Mouse (Mus musculus) mouse embryonic stem cell (cell line): ENCODE data around the gene Dnajc17.

Source experiments
- in situ Hi-C, 2 experiments: fragments of 300-500 bp; cut with MboI; formaldehyde crosslinking; loops; 1 replicate in 1 of 2; 3 replicates in 1 of 2; pipeline ENCODE4 v1.14.3; 2019 to 2020; ENCODE audit warnings: low sequenced_read_pairs in 2 of 2, low pct_unique_long_range_greater_than_20kb in 1 of 2, mixed read lengths in 1 of 2; ENCODE audit not compliant: unreplicated experiment in 1 of 2

Gene Dnajc17

GRCm38 (mm10) chr2:119203871-119204460, 4.6 kb downstream of the Dnajc17 start:
- in situ Hi-C loops: no loop called here

DNA sequence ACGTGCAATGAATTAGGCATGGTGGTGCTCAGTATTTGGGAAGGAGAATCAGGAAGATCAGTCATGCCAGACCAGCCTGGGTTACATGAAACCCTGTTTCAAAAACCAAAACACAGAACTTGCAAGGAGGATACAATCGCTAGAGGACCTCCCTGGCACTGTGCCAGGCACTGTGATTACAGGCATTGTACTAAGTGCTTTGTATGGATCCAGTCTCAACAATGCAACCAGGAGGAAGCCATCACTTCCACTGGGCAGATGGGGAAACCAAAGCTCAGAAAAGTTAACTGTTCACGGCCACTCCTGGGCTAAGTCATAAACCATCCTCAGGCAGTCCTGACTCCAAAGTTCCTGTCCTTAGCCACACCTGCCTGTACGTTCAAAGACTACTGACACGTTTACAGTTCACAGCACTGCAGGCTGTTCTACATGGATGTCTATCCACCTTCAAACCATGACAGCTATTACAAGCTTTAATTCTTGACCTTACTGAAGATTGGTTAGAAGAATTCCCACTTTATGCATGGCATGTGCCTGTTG, 5.6 kb downstream of the Dnajc17 start:
- in situ Hi-C loops: no loop called here

DNA sequence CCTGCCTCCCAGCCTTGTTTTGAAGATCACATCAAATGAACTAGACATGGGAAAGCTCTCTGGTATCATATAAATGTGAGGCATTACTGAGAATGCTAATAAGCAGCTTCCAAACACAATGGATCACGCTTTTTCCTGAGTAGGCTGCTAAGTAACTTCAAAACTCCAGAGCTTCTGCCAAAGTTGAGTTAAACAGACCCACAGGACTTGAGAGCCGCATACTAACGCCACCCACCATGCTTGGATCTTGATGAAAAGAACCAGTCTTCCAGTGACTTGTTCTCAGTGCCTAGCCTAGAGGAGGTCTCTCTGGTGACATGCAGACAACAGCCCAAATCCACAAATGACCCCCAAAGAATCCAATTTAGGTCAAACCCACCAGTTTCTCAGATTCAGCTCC, 9.7 kb downstream of the Dnajc17 start:
- in situ Hi-C loops: no loop called here

DNA sequence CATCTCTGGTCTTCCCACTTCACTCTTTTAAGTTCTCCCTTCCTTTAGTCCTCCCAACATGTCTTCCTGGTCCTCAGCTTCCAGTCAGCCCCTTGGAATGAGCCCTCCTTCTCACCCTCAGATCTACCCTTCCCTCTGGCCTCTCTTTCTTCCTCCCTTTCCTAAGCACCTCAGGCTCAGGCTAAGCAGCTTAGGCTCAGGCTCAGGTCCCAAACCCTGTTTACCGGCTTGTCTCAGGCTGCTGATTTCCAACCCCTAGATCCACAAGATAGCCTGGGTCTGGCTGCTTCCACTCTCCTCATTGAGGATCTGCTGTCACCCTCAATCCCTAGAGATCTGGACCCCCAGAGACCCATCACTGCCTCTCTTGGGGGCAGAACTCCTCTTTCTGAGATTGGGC, 10.5 kb downstream of the Dnajc17 start:
- in situ Hi-C loops: no loop called here

- in situ Hi-C loops: no loop called here
These were observed 11.1 kb downstream of the Dnajc17 start for GRCm38 (mm10) chr2:119197493-119197892.

DNA sequence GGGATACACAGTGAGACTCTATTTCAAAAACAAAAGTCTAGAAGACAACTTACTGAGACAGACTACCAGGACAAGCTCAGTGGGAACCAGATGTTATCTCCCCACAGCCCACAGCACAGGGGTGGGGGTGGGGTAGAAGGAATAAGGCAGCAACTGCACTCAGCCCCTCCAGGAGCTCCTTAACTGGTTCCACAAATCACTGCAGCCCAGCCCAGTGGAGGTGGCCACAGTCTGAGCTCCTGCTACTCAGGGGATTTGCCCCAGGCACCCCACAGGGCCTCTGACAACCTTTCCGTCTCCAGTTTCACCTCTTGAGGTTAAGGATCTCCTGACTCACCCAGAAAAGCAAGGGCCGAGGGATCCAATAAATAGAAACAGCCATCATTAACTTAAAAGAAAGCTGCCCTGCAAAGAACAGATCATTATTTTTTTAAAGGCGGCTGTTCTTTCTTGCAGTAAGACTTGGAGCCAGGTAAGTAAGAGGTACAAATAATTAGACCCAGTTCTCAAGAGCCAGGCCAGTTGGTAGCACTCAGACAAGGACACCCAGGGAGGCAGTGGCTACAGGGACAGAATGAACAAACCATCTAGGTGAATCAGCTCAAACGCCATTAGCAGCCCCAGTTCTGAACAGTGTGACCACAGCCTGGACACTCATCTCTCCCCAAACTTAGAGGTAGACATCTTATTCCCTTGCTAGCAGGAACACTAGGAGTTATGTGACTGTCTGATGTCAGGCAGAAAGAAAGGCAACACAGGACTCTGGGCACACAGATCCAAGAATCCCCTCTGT, 12.1 kb downstream of the Dnajc17 start:
- in situ Hi-C loops: no loop called here

GRCm38 (mm10) chr2:119194140-119194539, 14.5 kb downstream of the Dnajc17 start:
- in situ Hi-C loops: no loop called here

DNA sequence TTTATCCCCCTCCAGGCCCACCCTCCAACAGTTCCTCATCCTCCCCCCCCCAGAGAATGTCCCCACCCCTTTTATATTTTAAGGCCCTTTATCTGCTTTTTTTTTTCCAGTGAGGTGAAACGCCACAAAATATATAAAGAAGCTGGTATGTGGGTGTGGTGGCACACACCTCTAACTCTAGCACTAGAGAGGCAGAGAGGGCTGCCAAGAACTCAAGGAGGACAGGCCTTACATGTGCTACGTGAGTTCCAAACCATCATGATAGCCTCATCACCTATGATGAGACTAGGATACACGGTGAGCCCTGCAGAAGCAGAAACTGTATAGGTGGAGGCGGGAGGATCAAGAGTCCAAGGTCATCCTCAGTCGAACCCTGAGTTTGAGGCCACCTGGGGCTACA, 17.6 kb downstream of the Dnajc17 start:
- in situ Hi-C loops: no loop called here

- in situ Hi-C loops: no loop called here
These were observed 19.4 kb downstream of the Dnajc17 start for GRCm38 (mm10) chr2:119189029-119189710.

DNA sequence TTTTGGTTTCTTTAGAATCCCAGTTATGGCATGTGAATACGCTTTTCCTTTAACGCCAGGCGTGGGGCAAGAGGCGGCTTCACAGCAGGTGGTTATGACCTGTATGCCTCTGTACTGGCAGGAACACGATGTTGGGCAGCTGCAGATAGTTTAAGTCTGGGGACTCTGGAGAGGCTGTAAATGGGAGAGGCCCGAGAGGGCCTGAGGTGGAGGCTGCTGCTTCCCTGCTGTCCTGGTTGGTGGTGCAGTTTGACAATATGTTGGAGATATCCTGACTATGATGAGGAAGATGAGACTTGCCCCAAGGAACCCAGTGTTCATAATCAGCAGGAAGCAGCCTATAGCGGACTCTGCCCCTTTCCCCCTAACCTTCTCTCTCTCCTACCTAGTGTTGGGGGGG, 25.7 kb downstream of the Dnajc17 start:
- in situ Hi-C loops: no loop called here

DNA sequence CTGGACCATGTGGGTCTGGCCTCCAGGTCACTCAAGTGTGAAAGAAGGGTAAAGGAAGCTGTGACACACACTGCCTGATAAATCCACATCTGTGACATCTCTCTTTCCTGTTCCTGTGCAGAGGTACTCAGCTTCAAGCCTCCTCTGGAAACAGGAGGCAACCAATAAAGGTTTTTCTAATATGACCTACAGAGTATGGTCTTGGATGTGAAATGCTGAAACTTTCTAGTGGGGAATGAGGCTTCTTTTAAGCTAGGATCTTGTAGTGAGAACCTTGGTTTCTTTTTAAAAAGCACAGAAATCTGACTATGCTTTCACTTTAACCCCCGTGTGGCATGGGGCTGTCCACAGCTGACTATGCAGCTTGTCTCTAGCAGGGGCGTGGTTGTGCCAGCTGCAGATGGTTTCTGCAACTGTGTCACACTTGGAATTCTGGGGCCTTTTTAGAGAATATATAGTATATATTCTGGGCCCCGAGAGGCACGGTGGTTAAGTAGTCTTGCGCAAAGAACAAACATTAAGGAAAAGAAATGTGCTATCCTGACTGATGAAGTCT, 31.1 kb downstream of the Dnajc17 start:
- in situ Hi-C loops: no loop called here

- in situ Hi-C loops: no loop called here
These were observed 31.8 kb downstream of the Dnajc17 start for GRCm38 (mm10) chr2:119176761-119177160.

- in situ Hi-C loops: no loop called here
These were observed 33.0 kb downstream of the Dnajc17 start for GRCm38 (mm10) chr2:119175614-119176013.

- in situ Hi-C loops: no loop called here
These were observed 33.7 kb downstream of the Dnajc17 start for GRCm38 (mm10) chr2:119174866-119175265.

DNA sequence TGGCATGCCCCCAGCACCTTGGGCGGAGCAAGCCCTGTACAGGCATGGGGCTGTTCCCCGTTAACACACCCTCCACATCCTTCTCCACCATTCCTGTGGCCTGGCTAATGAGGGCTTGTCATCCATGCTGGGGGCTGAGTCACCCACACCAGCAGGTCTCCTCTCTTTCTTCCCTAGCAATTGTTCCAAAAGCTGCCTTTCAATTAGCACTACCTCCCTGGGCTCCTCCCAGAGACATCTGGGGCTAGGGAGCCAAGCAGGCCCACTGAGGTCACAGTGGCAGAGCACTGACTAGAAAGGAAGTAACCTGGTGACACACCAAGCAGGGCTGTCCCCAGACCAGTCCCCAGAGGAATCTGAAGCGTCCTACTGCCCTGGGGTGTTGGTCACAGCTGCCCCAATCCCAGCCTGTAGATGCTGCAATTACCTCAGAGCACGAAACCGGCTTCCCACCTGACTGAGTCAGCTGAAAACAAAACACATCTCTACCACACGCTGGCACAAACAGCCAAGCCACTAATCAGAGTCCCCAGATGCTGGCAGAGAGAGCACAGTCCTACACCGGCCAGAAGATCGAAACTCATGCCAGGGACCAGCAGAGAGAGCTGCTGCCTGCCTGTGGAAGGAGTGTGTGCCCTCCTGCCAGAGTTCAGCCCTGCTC, 34.5 kb downstream of the Dnajc17 start, which contains the start of gene Gm14137:
TSS of gene Gm14137 (plus strand) at position 519 of the 661 bp plus-strand sequence.
- in situ Hi-C loops: no loop called here

DNA sequence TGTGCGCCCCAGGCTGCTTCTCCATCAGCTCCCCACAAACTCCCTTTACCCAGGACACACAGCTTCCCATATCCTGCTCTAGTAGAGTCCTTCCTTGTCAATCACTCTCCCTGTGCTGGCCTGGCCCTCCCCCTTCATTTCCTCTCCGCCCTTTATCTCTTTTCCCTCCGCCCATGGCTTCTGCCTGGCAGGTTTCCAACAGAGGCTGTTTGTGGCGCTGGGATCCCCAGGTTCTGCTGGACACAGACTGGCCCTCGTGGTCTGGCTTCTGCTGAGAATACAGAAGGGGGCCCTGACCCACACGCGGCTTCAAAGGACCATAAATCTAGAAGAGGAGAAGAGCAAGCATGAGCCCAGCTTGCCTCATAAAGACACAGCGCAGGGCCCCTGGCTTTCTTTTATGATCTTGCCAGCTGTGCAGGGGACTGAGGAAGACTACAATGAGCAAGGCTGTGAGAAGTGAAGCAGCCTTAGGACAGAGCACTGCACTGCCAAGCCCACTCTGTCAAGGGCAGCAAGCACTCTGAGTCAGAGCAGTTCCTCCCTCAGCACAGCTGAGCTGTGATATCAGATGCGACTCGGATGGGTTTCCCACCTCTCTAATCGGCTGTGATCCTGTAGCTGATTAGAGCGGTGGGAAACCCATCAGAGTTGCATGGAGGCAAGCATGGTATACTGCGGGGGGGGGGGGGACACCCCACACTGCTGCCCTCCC, 35.6 kb downstream of the Dnajc17 start:
- in situ Hi-C loops: no loop called here

GRCm38 (mm10) chr2:119172446-119172845, 36.1 kb downstream of the Dnajc17 start:
- in situ Hi-C loops: no loop called here

DNA sequence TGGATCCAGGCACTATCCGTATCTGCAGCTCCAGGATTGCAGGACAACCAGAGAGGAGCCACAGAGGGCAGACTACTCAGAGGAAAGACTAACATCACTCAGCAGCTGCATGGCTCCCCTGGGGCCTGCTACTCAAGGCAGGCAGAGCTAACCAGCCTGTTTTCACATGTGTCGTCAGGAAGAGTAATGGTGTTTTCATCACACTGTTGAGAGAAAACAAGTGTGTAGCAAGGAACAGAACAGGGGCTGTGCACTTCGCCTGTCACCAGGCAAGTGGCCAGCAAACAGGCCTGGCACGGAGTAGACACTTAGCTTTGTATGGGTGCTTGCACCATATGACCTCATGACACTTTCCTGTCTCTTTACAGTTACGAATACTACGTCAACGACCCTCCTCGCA, 37.0 kb downstream of the Dnajc17 start:
- in situ Hi-C loops: no loop called here
